Mouse (Mus musculus): ENCODE results near the gene Hexim1.

Hexim1 gene

DNA sequence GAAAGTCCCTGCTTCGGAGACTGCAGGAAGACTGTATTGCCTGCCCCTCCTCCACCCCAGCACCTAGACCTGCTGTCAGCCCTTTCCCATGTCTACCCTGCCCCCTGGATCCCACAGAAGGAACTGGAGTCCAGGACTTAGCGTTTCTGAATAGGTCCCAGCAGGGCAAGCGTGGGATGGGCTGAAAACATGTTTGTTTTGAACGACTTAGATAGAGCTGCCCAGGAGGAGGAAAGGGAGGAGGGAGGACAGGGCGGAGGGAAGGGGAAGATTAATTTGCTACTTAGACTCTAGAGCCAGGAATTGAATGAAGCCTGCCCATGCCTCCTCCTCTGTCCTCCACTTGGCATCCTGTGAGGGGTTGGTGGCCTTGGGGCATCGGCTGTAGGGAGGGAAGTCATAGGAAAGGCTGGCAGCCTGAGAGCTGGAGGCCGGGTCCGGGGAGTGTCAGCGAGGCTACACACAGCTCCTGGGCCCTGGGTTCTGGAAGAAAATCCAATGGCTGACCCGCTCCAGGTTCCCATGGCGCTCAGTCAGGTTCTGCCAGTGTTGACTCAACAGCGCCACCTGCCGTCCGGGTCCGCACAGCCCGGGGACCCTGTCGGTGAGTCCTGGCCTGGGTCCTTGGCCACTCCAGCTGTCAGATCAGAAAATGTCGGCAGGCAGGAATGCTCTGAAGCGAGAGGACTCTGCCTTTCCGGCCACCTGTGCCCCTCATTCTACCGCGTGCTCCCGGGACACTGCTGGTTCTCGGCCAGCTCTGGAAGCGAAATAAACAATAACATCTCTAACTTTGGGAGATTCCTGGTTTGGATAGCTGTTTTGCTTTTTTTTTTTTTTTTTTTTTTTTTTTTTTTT, 42.8 kb downstream of the Hexim1 start:
- peak; percentile 95 for DNase-seq (ENCODE audit: low spot score)

DNA sequence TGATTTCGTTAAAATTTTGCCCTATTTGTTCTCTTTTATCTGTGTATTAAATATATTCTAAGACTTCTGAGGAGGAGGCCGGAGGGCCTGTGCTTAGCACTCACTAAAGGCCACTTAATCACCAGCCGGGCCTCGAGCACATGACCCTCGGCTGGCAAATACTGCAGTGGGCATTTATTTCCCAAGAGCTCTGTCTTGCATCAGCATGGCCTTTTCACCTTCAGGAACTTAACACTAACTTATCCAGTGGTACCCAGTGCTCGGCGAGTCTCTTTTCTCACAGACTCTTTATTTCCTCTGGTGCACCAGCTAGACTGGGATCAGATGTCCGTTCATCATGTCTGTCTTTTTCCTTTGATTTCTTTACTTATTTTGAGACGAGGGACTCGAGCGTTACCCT, 44.7 kb downstream of the Hexim1 start:
- no peak for DNase-seq (ENCODE audit: low spot score)

- no peak for DNase-seq (ENCODE audit: low spot score)
These were observed 45.4 kb downstream of the Hexim1 start for GRCm38 (mm10) chr11:103161449-103161848.

GRCm38 (mm10) chr11:103162132-103162531, 46.1 kb downstream of the Hexim1 start:
- no peak for DNase-seq (ENCODE audit: low spot score)

DNA sequence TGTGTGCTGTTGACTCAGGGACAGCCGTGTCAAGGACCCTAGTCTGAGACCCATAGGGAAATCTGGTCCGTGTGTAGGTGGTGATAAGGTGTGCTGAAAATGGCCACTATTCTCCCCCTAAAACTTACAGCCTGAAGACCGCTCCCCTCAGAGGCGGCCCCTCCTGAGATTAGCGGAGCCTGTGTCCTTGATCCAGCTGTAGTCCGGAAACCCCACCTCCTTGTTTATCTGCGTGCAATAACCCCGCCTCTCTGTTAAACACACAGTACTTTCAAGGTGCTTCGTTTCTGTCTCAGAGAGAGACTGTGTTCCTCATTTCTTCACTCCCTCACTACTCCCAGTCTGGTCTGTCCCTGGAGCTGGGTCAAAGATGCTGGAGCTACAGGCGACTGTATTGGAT, 48.4 kb downstream of the Hexim1 start:
- DNase-seq (ENCODE audit: low spot score) = no peak

DNA sequence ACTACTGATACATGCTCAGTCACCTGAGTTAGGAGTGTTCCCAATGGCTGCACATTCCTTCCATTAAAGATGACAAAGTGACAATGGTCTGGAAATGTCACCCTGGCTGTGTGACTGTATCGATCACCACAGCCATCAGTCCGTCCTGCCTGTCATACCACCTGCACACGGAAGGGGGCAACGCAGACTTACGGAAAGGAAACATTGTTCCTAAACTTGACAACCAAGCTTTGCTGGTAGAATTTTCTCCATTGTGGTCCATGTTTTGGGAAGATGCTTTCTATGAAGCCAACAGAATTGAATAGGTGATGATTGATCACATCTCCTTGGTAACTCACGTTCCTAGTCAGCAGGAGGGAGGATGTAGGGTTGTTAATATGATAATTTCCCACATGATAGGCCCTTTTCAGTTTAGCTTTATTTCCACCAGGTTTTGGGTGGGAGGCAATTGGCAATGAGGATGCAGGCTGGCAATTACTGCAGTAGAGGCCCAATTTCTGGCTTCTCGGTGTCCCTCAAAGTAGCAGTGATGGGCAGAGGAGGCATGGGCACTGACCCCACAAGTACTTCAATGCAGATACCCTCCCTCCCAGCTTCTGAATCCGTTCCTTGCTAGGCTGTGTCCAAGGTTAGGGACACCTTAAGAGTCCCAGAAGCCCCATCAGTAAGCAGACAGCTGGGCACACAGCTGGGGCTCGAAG, 52.8 kb downstream of the Hexim1 start:
- DNase-seq (ENCODE audit: low spot score) = peak; percentile 81

Measured in retina, embryonic 14.5 days (tissue).